Mouse (Mus musculus) liver, embryonic 15.5 days (tissue): Measurements from ENCODE around the gene Cartpt. TPM values are rescaled to one million over a fixed set of nuclear protein-coding genes. Genes with fewer than 3 reads are reported as not detected.
"Not testable (repeated sequence)": the region's sequence is repeated elsewhere in the genome, so short reads cannot be mapped to it uniquely, and the experiment has no call there.

ENCODE experiments used
- ATAC-seq: fragments of 200-750 bp; cut with Nextera tagmentation; 2 replicates; pipeline ENCODE4 v1.8.0; 2017; ENCODE audit warnings: moderate number of reproducible peaks, mild to moderate bottlenecking, moderate library complexity; ENCODE audit not compliant: insufficient read depth
- H3K27ac ChIP-seq: fragments of 300-500 bp; sonication (generic); replicated peaks from 2 replicates; pipeline ENCODE4 v1.5.1; 2015; ENCODE audit warnings: mild to moderate bottlenecking, inconsistent platforms
- H3K27me3 ChIP-seq: fragments of 300-500 bp; sonication (generic); 2 replicates; pipeline ENCODE4 v1.6.1; 2015; ENCODE audit warnings: mild to moderate bottlenecking, inconsistent platforms
- H3K36me3 ChIP-seq: fragments of 300-500 bp; sonication (generic); replicated peaks from 2 replicates; pipeline ENCODE4 v1.6.1; 2015; ENCODE audit warnings: moderate library complexity, mild to moderate bottlenecking, inconsistent platforms
- H3K4me1 ChIP-seq: fragments of 300-500 bp; sonication (generic); replicated peaks from 2 replicates; pipeline ENCODE4 v1.6.1; 2015; ENCODE audit warnings: inconsistent platforms
- H3K4me2 ChIP-seq: fragments of 300-500 bp; sonication (generic); 2 replicates; pipeline ENCODE4 v1.6.1; 2015; ENCODE audit warnings: moderate library complexity, mild to moderate bottlenecking, inconsistent platforms
- H3K4me3 ChIP-seq: fragments of 300-500 bp; sonication (generic); replicated peaks from 2 replicates; pipeline ENCODE4 v1.5.1; 2015; ENCODE audit warnings: mild to moderate bottlenecking, inconsistent platforms
- H3K9ac ChIP-seq: fragments of 300-500 bp; sonication (generic); 2 replicates; pipeline ENCODE4 v1.6.1; 2015; ENCODE audit warnings: moderate library complexity, mild to moderate bottlenecking, inconsistent platforms
- H3K9me3 ChIP-seq: fragments of 300-500 bp; sonication (generic); replicated peaks from 2 replicates; pipeline ENCODE4 v1.6.1; 2016; ENCODE audit warnings: inconsistent platforms
- WGBS: fragments of 180-500 bp; shearing (Covaris S2); methylation state at CpG from one replicate; pipeline ENCODE4 v1.1.7; 2015; ENCODE audit warnings: mixed read lengths; ENCODE audit not compliant: insufficient replicate concordance; 5-methylcytosine and 5-hydroxymethylcytosine counted together
- polyA plus RNA-seq: library from polyadenylated mRNA; unstranded; fragments of >200 nt; fragmentation: Nextera tagmentation; extraction: Ambion mirVana; gene quantifications from 2 replicates; pipeline ENCODE4 v1.2.1, GENCODE M21; 2015

Cartpt gene
- polyA plus RNA-seq, 1 experiment from 2014 or later = 0.15 TPM

DNA sequence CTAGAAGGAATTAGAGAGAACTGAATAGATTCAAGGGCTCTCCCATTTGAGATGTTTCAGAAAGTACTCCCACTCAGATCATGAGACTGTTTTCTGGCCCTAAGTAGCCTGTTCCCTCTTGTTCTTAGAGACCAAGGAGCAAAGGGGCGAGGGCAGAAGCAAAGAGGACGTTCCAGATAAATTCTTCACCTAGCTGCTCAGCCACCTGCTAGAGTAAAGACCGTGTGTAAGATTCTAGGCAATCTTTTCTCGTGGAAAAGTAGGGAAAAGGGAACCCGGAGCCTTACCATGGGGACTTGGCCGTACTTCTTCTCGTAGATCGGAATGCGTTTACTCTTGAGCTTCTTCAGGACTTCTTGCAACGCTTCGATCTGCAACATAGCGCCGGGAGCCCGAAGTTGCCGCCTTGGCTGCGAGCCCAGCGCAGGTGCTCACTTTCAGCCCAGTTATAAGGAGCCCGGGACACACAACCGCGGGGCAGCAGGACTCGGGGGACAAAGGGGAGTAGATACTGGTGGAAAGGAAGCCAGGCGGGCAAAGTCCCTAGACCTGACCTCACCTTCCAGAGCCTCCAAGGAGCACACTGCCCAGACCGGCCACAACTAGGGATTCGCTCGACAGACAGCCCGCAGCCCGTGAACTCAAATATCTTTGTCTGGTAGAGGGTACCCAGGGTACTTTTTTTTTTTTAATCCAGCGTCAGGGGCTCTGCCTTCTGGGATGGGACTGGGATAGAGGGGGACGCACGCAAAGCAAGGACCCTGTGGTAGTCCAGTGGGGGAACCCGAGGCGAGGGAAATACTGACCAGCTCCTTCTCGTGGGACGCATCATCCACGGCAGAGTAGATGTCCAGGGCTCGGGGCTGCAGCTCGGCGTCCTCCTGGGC, 978 bp downstream of the Cartpt start:
- Histone ChIP-seq H3K9ac (no peak overlapping the region), H3K9me3 (no peaks in the 10 kb centered on the region), H3K4me2 (no peak overlapping the region), H3K4me3 (no peak overlapping the region), H3K27me3 (peaks cover 24% of the 10 kb centered on the region), H3K4me1 (no peaks in the 10 kb centered on the region), H3K36me3 (no peaks in the 10 kb centered on the region), H3K27ac (no peak overlapping the region)
- 8% methylated on average over 38 of the region's 38 CpGs for WGBS
- no peak for ATAC-seq

GRCm38 (mm10) chr13:99898816-99899215, 2.1 kb downstream of the Cartpt start:
- Histone ChIP-seq H3K27ac (no peak overlapping the region), H3K4me3 (no peak overlapping the region), H3K27me3 (peaks cover 24% of the 10 kb centered on the region), H3K9ac (no peak overlapping the region), H3K4me1 (no peaks in the 10 kb centered on the region), H3K9me3 (no peaks in the 10 kb centered on the region), H3K36me3 (no peaks in the 10 kb centered on the region), H3K4me2 (no peak overlapping the region)
- WGBS = 12% methylated on average over 14 of the region's 14 CpGs
- no peak for ATAC-seq

GRCm38 (mm10) chr13:99885636-99886035, 15.3 kb downstream of the Cartpt start:
- H3K9me3 ChIP-seq = no peaks in the 10 kb centered on the region
- H3K27me3 ChIP-seq = no peaks in the 10 kb centered on the region
- H3K36me3 ChIP-seq = no peaks in the 10 kb centered on the region
- no peaks in the 10 kb centered on the region for H3K4me1 ChIP-seq
- no peak overlapping the region for H3K4me3 ChIP-seq
- 56% methylated on average over 6 of the region's 6 CpGs for WGBS
- no peak overlapping the region for H3K9ac ChIP-seq
- H3K4me2 ChIP-seq = no peak overlapping the region
- no peak overlapping the region for H3K27ac ChIP-seq
- ATAC-seq = no peak

- not testable (repeated sequence) for H3K36me3 ChIP-seq, ATAC-seq, H3K9me3 ChIP-seq, H3K4me2 ChIP-seq, H3K27ac ChIP-seq, H3K4me3 ChIP-seq, H3K4me1 ChIP-seq, H3K9ac ChIP-seq, H3K27me3 ChIP-seq
- WGBS = 59% methylated on average over 8 of the region's 8 CpGs
Observed at GRCm38 (mm10) chr13:99881774-99882173, 19.1 kb downstream of the Cartpt start.

- H3K9me3 ChIP-seq = no peaks in the 10 kb centered on the region
- ATAC-seq = no peak
- H3K36me3 ChIP-seq = no peaks in the 10 kb centered on the region
- H3K9ac ChIP-seq = no peak overlapping the region
- no peak overlapping the region for H3K4me2 ChIP-seq
- H3K27me3 ChIP-seq = no peaks in the 10 kb centered on the region
- 70% methylated on average over 10 of the region's 10 CpGs for WGBS
- H3K4me1 ChIP-seq = no peaks in the 10 kb centered on the region
- H3K27ac ChIP-seq = no peak overlapping the region
- H3K4me3 ChIP-seq = no peak overlapping the region
Observed at GRCm38 (mm10) chr13:99879696-99880095, 21.2 kb downstream of the Cartpt start.

- Histone ChIP-seq H3K36me3 (no peaks in the 10 kb centered on the region), H3K27me3 (no peaks in the 10 kb centered on the region), H3K4me3 (no peak overlapping the region), H3K4me1 (no peaks in the 10 kb centered on the region), H3K9me3 (no peaks in the 10 kb centered on the region), H3K27ac (no peak overlapping the region), H3K4me2 (no peak overlapping the region), H3K9ac (no peak overlapping the region)
- ATAC-seq = no peak
- 41% methylated on average over 1 of the region's 1 CpGs for WGBS
Observed at GRCm38 (mm10) chr13:99872059-99872458, 28.8 kb downstream of the Cartpt start.

DNA sequence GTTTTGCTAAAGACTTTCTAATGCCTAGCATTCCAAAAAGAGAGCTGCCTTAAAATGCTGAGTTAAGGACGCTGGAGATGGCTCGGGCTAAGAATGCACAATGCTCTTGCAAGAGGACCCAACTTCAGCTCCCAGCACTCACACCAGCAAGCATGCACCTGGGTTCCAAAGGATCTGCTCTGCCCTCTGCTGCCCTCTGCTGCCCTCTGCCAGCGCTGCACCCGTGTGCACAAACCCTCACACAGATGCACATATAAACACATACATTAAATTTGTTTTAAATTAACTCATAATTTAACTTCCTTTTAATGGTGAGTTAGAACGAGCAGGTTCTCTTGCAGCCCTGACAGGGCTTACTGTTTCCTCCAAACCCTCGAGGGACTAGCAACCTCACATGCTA, 32.5 kb downstream of the Cartpt start:
- no peak for ATAC-seq
- Histone ChIP-seq H3K4me1 (no peaks in the 10 kb centered on the region), H3K9ac (no peak overlapping the region), H3K36me3 (no peaks in the 10 kb centered on the region), H3K4me3 (no peak overlapping the region), H3K4me2 (no peak overlapping the region), H3K27ac (no peak overlapping the region), H3K9me3 (no peaks in the 10 kb centered on the region), H3K27me3 (no peaks in the 10 kb centered on the region)
- 75% methylated on average over 6 of the region's 6 CpGs for WGBS

DNA sequence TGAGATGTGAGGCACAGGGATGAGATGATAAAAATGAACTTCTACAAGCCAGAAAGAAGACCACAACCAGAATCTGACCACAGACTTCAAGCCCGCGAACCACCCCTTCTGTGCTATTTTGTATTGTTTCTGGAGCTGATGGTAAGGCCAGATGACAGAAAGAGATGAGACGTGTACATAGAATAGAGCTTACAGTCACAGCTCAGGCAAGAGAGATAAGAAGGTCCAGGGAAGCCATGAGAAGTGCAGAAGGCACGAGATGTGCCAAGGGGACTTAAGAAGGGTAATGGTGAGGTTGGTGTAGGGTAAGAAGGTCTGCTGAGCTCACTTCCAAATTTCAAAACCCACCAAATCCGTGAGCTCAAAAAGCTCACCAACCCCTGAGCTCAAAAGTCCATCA, 36.6 kb downstream of the Cartpt start:
- H3K4me3 ChIP-seq = no peak overlapping the region
- WGBS = 41% methylated on average over 5 of the region's 5 CpGs
- no peaks in the 10 kb centered on the region for H3K9me3 ChIP-seq
- H3K4me1 ChIP-seq = no peaks in the 10 kb centered on the region
- no peaks in the 10 kb centered on the region for H3K36me3 ChIP-seq
- no peaks in the 10 kb centered on the region for H3K27me3 ChIP-seq
- ATAC-seq = no peak
- H3K27ac ChIP-seq = no peak overlapping the region
- no peak overlapping the region for H3K4me2 ChIP-seq
- no peak overlapping the region for H3K9ac ChIP-seq

- Histone ChIP-seq H3K36me3 (no peaks in the 10 kb centered on the region), H3K27me3 (no peaks in the 10 kb centered on the region), H3K9ac (no peak overlapping the region), H3K9me3 (no peaks in the 10 kb centered on the region), H3K4me2 (no peak overlapping the region), H3K4me1 (no peaks in the 10 kb centered on the region), H3K27ac (no peak overlapping the region), H3K4me3 (no peak overlapping the region)
- 64% methylated on average over 3 of the region's 3 CpGs for WGBS
- ATAC-seq = no peak
Observed at GRCm38 (mm10) chr13:99860670-99861069, 40.2 kb downstream of the Cartpt start.

- H3K36me3 ChIP-seq = no peaks in the 10 kb centered on the region
- no peaks in the 10 kb centered on the region for H3K27me3 ChIP-seq
- H3K4me2 ChIP-seq = no peak overlapping the region
- H3K9me3 ChIP-seq = no peaks in the 10 kb centered on the region
- H3K4me1 ChIP-seq = no peaks in the 10 kb centered on the region
- WGBS = 7% methylated on average over 1 of the region's 1 CpGs
- H3K9ac ChIP-seq = no peak overlapping the region
- no peak overlapping the region for H3K4me3 ChIP-seq
- no peak overlapping the region for H3K27ac ChIP-seq
- ATAC-seq = no peak
Observed at GRCm38 (mm10) chr13:99859082-99859481, 41.8 kb downstream of the Cartpt start.

GRCm38 (mm10) chr13:99857879-99858278, 43.0 kb downstream of the Cartpt start:
- no peak overlapping the region for H3K4me3 ChIP-seq
- H3K9ac ChIP-seq = no peak overlapping the region
- no peak for ATAC-seq
- no peaks in the 10 kb centered on the region for H3K27me3 ChIP-seq
- no peaks in the 10 kb centered on the region for H3K9me3 ChIP-seq
- no peaks in the 10 kb centered on the region for H3K36me3 ChIP-seq
- H3K4me2 ChIP-seq = no peak overlapping the region
- H3K4me1 ChIP-seq = no peaks in the 10 kb centered on the region
- no peak overlapping the region for H3K27ac ChIP-seq
- 35% methylated on average over 2 of the region's 2 CpGs for WGBS

DNA sequence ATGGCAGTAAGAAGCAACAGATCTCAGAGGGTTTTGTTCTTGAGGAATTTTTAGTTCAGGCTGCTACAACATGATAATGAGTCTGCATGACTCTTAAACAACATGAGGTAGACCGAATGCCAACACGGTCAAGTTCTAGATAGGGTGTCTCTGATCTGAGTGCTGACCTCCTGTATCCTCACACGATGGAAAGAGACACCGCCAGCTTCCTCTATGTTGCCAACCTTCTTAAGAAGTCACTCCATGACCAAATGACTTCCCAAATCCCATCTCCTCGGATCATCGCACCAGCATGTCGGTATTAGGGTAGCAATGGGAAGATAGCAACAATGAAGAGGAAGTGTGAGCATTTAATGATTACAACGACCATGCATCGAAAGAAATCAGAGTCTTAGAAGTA, 43.6 kb downstream of the Cartpt start:
- WGBS = 56% methylated on average over 9 of the region's 9 CpGs
- Histone ChIP-seq H3K4me1 (no peaks in the 10 kb centered on the region), H3K27me3 (no peaks in the 10 kb centered on the region), H3K9me3 (no peaks in the 10 kb centered on the region), H3K27ac (no peak overlapping the region), H3K4me3 (no peak overlapping the region), H3K9ac (no peak overlapping the region), H3K36me3 (no peaks in the 10 kb centered on the region), H3K4me2 (no peak overlapping the region)
- no peak for ATAC-seq
